Mouse (Mus musculus): ENCODE data around the gene Tbc1d10a. TPM values are rescaled to one million over a fixed set of nuclear protein-coding genes. Genes with fewer than 3 reads are reported as not detected.

Gene Tbc1d10a
- polyA plus RNA-seq (2012): 16.8 and 18.2 TPM in 2 replicates

DNA sequence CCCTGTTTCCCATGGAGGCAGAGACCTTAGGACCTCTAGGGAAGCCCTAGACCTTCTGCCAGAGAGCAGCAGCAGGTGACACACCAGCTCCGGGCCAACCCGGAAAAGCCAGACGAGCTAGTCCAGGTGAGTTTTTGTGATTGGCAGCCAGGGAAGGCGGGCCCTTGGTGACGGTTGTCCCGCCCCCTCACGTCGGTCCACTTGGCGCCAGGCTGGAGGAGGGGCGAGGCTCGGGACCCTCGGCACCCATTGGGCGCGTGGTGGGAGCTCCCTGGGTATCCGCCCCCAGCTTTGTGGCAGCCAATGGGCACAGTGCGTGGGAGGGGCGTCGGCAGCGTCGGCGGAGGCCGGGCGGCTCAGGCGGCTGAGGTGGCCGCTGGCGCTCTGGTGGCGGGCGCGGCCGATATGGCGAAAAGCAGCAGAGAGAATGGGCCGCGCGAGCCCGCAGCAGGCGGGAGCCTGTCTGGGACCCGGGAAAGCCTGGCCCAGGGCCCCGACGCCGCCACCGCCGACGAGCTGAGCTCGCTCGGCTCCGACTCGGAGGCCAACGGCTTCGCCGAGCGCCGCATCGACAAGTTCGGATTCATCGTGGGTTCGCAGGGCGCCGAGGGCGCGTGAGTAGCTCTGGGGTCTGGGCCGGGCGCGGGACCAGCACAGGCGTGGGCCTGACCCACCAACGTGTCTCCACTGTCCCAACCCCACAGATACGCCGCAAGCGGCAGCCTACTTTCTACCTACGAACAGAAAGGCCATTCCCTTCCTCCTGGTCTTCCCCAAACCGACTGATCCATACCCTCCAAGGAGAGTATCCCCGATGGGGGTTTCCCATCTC, at the start of gene Tbc1d10a:
Gene Tbc1d10a (plus strand): TSS at position 304 of the 832 bp plus-strand sequence.

DNA sequence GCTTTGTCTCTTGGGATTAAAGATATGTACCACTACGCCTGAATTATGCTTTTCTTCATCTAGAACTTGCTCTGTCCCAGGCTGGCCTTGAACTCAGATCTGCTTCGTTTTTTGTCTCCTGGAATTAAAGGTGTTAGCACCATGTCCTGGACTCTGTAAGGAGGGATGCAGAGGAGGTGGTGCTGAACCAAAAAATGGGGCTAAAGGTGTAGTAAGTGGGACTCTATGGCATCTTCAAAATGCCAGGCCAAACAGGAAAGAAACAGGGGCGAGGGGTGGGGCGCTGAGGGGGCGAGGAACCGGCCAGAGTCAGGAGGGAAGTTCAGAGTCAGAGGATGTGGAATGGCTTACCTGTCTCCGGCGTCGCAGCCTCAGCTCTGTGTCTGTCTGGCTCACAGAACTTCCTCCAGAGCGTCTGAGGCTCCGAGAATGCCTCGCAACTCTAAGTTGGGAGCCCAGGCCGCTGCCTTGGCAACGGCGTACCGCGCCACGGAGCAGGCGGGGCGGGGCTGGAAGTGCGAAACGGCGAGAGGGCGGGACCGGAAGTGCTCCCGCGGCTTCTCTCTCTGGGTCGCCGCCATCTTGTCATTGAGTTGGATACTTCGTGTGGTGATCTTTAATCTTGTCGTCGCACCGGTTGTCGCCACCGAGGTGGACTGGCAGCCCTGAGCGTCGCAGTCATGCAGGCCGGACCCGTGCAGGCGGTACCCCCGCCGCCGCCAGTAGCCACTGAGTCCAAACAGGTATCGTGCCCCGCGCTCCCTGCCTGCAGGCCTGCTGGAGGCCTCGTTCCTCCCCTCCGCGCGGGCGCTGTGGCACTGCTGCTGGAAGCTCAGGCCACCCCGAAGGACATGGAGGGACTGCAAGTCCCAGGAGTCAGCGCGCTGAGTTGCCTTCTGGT, 26.5 kb upstream of the Tbc1d10a start, which contains the start of the genes Ccdc157 and Sf3a1:
Gene Ccdc157 (minus strand): TSS at position 486 of the 901 bp plus-strand sequence.
Gene Sf3a1 (plus strand): TSS at position 543 of the 901 bp plus-strand sequence.

DNA sequence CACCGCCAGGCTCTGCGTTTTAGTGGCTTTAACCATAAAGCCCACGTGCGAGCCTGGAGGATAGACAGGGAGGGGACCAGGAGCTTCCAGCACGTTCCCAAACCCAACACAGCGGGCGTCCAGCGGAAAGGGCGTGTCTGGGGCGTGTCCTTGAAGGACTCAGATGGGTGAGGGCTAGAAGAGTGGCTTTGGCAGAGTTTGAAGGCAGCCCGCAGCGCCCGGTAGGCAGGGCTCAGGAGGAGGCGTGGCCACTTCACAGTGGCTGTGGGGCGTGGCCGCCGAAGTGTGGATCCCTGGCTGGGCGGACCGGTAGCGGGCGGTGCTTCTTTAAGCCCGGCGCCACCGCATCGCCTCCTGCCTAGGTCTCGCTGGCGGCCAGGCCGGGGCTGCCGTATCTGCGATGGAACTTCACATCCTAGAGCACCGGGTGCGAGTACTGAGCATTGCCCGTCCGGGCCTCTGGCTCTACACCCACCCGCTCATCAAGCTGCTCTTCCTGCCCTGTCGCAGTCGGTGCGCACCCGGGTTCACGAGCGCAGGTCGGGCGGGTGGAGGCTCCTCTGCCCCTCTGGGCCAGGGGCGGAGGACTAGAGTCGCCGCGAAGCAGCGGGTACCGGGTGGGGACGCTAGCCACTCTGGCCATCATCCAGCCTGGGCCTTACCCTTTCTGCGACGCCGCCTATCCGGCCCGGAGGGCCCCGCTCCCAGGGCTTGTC, 31.5 kb downstream of the Tbc1d10a start, which contains the start of gene Castor1:
Gene Castor1 (plus strand): TSS at position 312 of the 716 bp plus-strand sequence.

DNA sequence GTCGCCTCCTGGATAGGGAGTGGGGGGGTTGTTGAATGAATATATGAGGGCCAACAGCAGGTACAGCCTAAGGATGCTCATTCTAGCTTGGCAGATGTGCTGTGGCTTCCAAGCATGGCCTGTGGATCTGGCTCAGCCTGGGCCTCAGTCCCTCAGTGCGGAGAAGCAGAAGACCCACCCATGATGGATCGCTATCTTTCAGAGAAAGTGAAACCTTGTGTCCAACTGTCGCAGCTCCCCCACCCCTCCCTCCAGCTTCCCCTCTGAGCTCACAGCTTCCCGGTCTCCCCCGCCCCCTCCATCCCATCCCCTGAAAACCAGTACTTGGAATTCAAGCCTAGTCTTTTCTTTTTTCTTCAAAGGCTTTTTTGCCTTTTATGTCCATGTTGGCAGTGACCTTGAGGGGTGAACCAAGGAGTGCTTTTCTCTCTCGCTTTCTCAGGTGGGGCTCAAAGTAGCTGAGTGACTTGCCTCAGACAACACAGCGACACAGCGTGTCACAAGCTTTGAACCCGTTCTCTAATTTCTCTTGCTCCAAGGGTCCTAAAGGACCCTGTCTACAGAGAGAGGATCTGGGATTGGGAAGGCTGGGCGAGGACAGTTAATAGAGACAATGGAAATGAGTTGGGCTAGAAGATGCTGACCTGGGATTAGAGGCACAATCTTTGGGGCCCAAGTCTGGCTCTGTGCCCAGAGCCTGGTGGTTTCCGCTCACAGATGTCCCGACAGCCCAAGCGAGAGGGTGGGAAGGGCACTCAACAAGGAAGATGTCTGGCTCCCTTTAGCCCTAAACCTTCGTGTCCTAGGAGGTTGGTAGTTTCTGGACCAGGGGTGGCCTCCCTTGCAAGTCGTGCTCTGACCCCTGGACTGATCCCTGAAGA, 49.3 kb downstream of the Tbc1d10a start, which contains the start of gene Osm:
Gene Osm (plus strand): TSS at position 756 of the 881 bp plus-strand sequence.

DNA sequence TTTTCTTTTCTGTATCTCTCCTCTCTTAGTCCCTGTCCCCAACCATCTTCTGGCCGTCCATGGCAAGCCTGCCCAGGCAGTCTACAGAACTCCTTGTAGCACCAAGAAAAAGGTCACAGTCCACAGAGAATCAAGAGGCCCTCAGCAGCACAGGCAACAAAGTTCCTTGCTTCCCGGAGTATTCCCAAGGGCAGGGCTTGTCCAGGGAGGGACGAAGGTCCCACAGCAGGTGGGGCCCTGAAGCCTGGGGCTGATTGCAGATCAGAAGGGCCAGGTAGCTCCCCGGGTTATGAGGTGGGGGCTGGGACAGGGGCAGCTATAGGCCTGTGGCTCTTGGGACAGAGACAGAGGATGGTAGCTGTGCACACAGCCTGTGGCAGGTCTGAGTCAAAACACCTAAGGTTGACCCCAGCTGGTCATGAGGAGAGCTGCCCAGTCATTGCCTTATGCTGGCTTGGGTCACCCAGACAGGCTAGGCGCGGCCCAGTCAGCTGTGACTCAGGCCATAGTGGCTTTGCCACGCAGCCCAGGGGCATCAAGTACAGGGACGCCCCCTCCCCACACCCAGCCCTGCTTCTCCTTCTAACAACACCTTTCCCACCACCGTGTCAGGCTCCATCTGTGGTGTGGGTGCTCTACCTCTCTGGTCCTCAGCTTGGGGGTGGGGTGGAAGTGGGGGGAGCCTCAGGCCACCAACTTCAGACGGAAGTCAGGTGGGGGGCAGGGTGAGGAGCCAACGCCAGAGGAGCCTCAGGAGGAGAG, 70.4 kb downstream of the Tbc1d10a start, which contains the start of gene Lif:
Gene Lif (plus strand): TSS at position 712 of the 762 bp plus-strand sequence.

Other genes starting within 250 kb of the Tbc1d10a start
- gene Pes1, start 222.8 kb upstream of the Tbc1d10a start, polyA plus RNA-seq (2012): 59.0 and 68.9 TPM in 2 replicates
- not detected in 2 replicates for gene 4930556J24Rik, start 210.0 kb upstream of the Tbc1d10a start, polyA plus RNA-seq (2012)
- 0.97 and 1.1 TPM in 2 replicates for gene Gal3st1, start 203.2 kb upstream of the Tbc1d10a start, polyA plus RNA-seq (2012)
- gene Sec14l4, start 155.3 kb upstream of the Tbc1d10a start, polyA plus RNA-seq (2012): not detected in 2 replicates
- gene Sec14l3, start 121.9 kb upstream of the Tbc1d10a start, polyA plus RNA-seq (2012): not detected in 2 replicates
- gene Mtfp1, start 91.3 kb upstream of the Tbc1d10a start, polyA plus RNA-seq (2012): 13.1 and 14.4 TPM in 2 replicates
- 6.2 and 6.5 TPM in 2 replicates for gene Sec14l2, start 63.4 kb upstream of the Tbc1d10a start, polyA plus RNA-seq (2012)
- gene Rnf215, start 51.6 kb upstream of the Tbc1d10a start, polyA plus RNA-seq (2012): 14.4 and 20.7 TPM in 2 replicates
- gene Ccdc157, start 26.5 kb upstream of the Tbc1d10a start, polyA plus RNA-seq (2012): 0.81 and 1.6 TPM in 2 replicates
- gene Sf3a1, start 26.4 kb upstream of the Tbc1d10a start, polyA plus RNA-seq (2012): 125 and 133 TPM in 2 replicates
- 1.3 and 2.1 TPM in 2 replicates for gene Castor1, start 31.4 kb downstream of the Tbc1d10a start, polyA plus RNA-seq (2012)
- gene Osm, start 49.6 kb downstream of the Tbc1d10a start, polyA plus RNA-seq (2012): 14.1 and 44.3 TPM in 2 replicates
- gene Lif, start 70.8 kb downstream of the Tbc1d10a start, polyA plus RNA-seq (2012): 7.1 and 9.4 TPM in 2 replicates